Mouse (Mus musculus): ENCODE measurements at regions not wholly inside any gene's neighbourhood (a gene's known extent, or its start where the extent isn't known, plus 50 kb on each side); places are given as distances from the start of the nearest gene placed in this dataset.

- Histone ChIP-seq H3K9me3 (ENCODE audit: low read length) (no peaks in the 10 kb centered on the region), H3K4me1 (ENCODE audit: insufficient read depth) (no peaks in the 10 kb centered on the region), H3K4me2 (ENCODE audit: low read depth, low read length) (peak overlapping the region; percentile 42), H3K27me3 (ENCODE audit: insufficient read depth, low read length) (peaks cover 11% of the 10 kb centered on the region), H3K4me3 (ENCODE audit: low read depth, low read length) (no peak overlapping the region), H3K27ac (ENCODE audit: low read depth) (no peak overlapping the region), H3K36me3 (replicated peaks; ENCODE audit: insufficient read depth, low read length) (no peaks in the 10 kb centered on the region), H3K9ac (replicated peaks) (no peak overlapping the region)
- ATAC-seq: no peak
- no peak for DNase-seq
- no peak for TF ChIP-seq CTCF (IDR thresholded peaks at IDR 0.05; ENCODE audit: low read depth)
- TF ChIP-seq EP300 (IDR thresholded peaks at IDR 0.05; ENCODE audit: low read depth): no peak
- 15% methylated on average over 24 of the region's 24 CpGs for WGBS (ENCODE audit: insufficient replicate concordance)
Observed at GRCm38 (mm10) chr9:41375984-41376651, 214.6 kb upstream of the Ubash3b start.

DNA sequence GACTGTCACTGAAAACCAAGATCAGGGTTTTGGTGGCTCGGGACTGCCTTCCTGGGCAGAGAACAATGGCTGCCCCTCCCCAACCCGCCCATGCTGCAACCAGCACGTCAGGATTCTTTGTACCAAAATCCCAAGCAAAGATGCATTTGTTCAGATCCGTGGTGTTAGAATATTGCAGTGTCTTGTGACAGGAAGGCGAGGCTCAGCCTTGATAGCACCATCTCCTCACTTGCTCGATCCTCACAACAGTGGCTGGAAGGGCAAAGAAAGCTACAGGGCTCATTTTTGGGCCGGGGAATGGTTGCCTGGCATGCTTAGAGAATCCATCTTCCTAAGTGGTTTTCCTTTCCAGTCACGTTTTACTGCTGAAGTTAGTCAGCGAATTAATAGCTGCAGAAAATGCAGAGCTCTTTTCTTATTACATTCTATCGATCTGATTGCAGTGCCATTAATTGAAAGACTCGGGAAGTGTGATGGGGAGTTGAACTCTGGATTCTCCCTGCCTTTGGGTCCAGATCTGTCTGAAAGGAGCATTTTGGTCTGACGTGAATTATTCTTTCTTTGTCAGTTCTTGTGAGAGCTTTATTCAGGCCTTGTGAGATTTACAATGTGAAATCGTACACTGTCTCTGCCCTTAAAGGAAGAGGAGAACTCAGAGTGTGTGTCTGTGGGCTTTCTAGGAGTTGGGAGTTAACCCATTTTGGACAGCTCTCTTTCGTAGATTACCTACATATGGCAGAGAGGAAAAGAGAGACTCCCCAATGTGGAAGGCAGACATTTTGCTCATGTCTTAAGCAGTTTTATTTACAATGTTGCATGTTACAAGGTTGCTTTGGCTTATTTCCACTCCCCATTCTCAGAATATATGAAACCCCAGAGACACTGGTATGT, 213.3 kb upstream of the Ubash3b start:
- ATAC-seq: no peak
- Histone ChIP-seq H3K4me3 (ENCODE audit: low read depth, low read length) (no peak overlapping the region), H3K4me1 (ENCODE audit: insufficient read depth) (no peaks in the 10 kb centered on the region), H3K27ac (ENCODE audit: low read depth) (no peak overlapping the region), H3K9ac (replicated peaks) (no peak overlapping the region), H3K36me3 (replicated peaks; ENCODE audit: insufficient read depth, low read length) (no peaks in the 10 kb centered on the region), H3K27me3 (ENCODE audit: insufficient read depth, low read length) (peaks cover 11% of the 10 kb centered on the region), H3K9me3 (ENCODE audit: low read length) (no peaks in the 10 kb centered on the region), H3K4me2 (ENCODE audit: low read depth, low read length) (no peak overlapping the region)
- DNase-seq: no peak
- WGBS (ENCODE audit: insufficient replicate concordance): 53% methylated on average over 14 of the region's 14 CpGs
- no peak for TF ChIP-seq EP300 (IDR thresholded peaks at IDR 0.05; ENCODE audit: low read depth)
- no peak for TF ChIP-seq CTCF (IDR thresholded peaks at IDR 0.05; ENCODE audit: low read depth)

DNA sequence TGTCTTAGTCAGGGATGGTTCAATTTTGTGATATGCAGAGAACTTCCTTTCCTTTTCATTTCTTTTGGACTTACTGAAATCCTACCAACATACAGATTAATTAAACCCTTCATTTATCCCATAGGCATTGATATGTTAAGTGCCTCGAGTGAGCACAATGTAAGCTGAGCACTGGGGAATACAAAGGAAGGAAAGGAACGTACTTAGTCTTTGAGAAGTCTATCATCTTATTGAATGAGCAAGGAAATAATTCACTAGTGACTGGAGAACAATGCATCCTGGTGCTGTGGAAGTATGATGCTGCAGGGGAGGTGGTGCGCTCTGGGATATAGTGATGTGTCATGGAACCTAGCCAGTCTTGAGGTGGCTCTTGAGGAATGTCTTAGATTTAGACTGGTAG, 204.9 kb upstream of the Ubash3b start:
- Histone ChIP-seq H3K27ac (ENCODE audit: low read depth) (no peak overlapping the region), H3K4me3 (ENCODE audit: low read depth, low read length) (no peak overlapping the region)

DNA sequence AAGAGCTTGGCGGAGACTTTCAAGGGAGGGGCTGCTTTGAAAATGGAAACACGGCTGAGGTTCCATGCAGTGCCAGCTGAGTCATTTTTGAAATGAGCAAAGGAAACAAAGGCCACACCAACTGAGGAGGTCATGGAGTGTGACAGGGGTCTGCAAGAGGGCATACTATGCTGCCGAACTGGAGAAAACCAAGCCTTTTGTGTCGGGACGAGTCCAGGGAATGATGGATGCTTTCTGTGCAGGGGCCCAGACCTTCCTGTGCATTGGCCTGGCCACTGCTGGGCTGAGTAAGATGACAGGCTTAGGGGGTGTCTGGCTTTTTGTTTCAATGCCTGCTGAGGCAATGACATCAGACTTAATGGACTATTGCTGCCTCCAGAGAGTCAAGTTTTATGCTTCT, 203.8 kb upstream of the Ubash3b start:
- Histone ChIP-seq H3K4me1 (ENCODE audit: insufficient read depth) (no peaks in the 10 kb centered on the region), H3K4me3 (ENCODE audit: low read depth, low read length) (no peak overlapping the region), H3K9ac (replicated peaks) (no peak overlapping the region), H3K4me2 (ENCODE audit: low read depth, low read length) (no peak overlapping the region), H3K36me3 (replicated peaks; ENCODE audit: insufficient read depth, low read length) (no peaks in the 10 kb centered on the region), H3K9me3 (ENCODE audit: low read length) (no peaks in the 10 kb centered on the region), H3K27me3 (ENCODE audit: insufficient read depth, low read length) (no peaks in the 10 kb centered on the region), H3K27ac (ENCODE audit: low read depth) (no peak overlapping the region)
- 47% methylated on average over 5 of the region's 5 CpGs for WGBS (ENCODE audit: insufficient replicate concordance)
- ATAC-seq: no peak
- no peak for DNase-seq
- TF ChIP-seq EP300 (IDR thresholded peaks at IDR 0.05; ENCODE audit: low read depth): no peak
- TF ChIP-seq CTCF (IDR thresholded peaks at IDR 0.05; ENCODE audit: low read depth): no peak

More for the DNA sequence above, 204.9 kb upstream of the Ubash3b start:
- H3K4me1 ChIP-seq (ENCODE audit: insufficient read depth): no peaks in the 10 kb centered on the region
- no peaks in the 10 kb centered on the region for H3K9me3 ChIP-seq (ENCODE audit: low read length)
- H3K9ac ChIP-seq (replicated peaks): no peak overlapping the region
- 59% methylated on average over 3 of the region's 3 CpGs for WGBS (ENCODE audit: insufficient replicate concordance)
- no peaks in the 10 kb centered on the region for H3K36me3 ChIP-seq (replicated peaks; ENCODE audit: insufficient read depth, low read length)
- no peak for DNase-seq
- no peaks in the 10 kb centered on the region for H3K27me3 ChIP-seq (ENCODE audit: insufficient read depth, low read length)
- no peak overlapping the region for H3K4me2 ChIP-seq (ENCODE audit: low read depth, low read length)
- no peak for ATAC-seq
- TF ChIP-seq EP300 (IDR thresholded peaks at IDR 0.05; ENCODE audit: low read depth) (no peak), CTCF (IDR thresholded peaks at IDR 0.05; ENCODE audit: low read depth) (no peak)

GRCm38 (mm10) chr9:41364442-41365250, 203.1 kb upstream of the Ubash3b start:
- Histone ChIP-seq H3K9ac (replicated peaks) (no peak overlapping the region), H3K27ac (ENCODE audit: low read depth) (no peak overlapping the region), H3K4me2 (ENCODE audit: low read depth, low read length) (no peak overlapping the region), H3K4me3 (ENCODE audit: low read depth, low read length) (no peak overlapping the region), H3K4me1 (ENCODE audit: insufficient read depth) (no peaks in the 10 kb centered on the region), H3K36me3 (replicated peaks; ENCODE audit: insufficient read depth, low read length) (no peaks in the 10 kb centered on the region), H3K27me3 (ENCODE audit: insufficient read depth, low read length) (no peaks in the 10 kb centered on the region), H3K9me3 (ENCODE audit: low read length) (no peaks in the 10 kb centered on the region)
- DNase-seq (no peak), ATAC-seq (no peak)
- no peak for TF ChIP-seq EP300 (IDR thresholded peaks at IDR 0.05; ENCODE audit: low read depth)
- 51% methylated on average over 6 of the region's 6 CpGs for WGBS (ENCODE audit: insufficient replicate concordance)

- H3K9me3 ChIP-seq (ENCODE audit: low read length): no peaks in the 10 kb centered on the region
- no peak overlapping the region for H3K4me2 ChIP-seq (ENCODE audit: low read depth, low read length)
- ATAC-seq (no peak), DNase-seq (no peak)
- H3K36me3 ChIP-seq (replicated peaks; ENCODE audit: insufficient read depth, low read length): no peaks in the 10 kb centered on the region
- TF ChIP-seq EP300 (IDR thresholded peaks at IDR 0.05; ENCODE audit: low read depth): no peak
- TF ChIP-seq CTCF (IDR thresholded peaks at IDR 0.05; ENCODE audit: low read depth): no peak
- H3K9ac ChIP-seq (replicated peaks): no peak overlapping the region
- no peak overlapping the region for H3K4me3 ChIP-seq (ENCODE audit: low read depth, low read length)
- H3K27me3 ChIP-seq (ENCODE audit: insufficient read depth, low read length): no peaks in the 10 kb centered on the region
- 51% methylated on average over 5 of the region's 5 CpGs for WGBS (ENCODE audit: insufficient replicate concordance)
- H3K4me1 ChIP-seq (ENCODE audit: insufficient read depth): no peaks in the 10 kb centered on the region
- H3K27ac ChIP-seq (ENCODE audit: low read depth): no peak overlapping the region
Observed at GRCm38 (mm10) chr9:41360356-41360755, 198.9 kb upstream of the Ubash3b start.
